Mouse (Mus musculus): ENCODE results near the gene Prkce. TPM values are rescaled to one million over a fixed set of nuclear protein-coding genes. Genes with fewer than 3 reads are reported as not detected.

Prkce gene
- total and polyA plus RNA-seq, 3 experiments, result 6.1 to 27.3 (median 26.0) TPM

- TF ChIP-seq EP300 (IDR thresholded peaks at IDR 0.05; ENCODE audit: insufficient read depth, low read depth, low read length) (no peak), CTCF (IDR thresholded peaks at IDR 0.05) (peak; percentile 21; the same call in 1 of the 2 replicates), POLR2A (IDR thresholded peaks at IDR 0.05; ENCODE audit: insufficient read depth, low read depth, low read length) (no peak)
- 69% methylated on average over 17 of the region's 17 CpGs for WGBS
Measured at GRCm38 (mm10) chr17:86460645-86461430, 293.3 kb downstream of the Prkce start.

GRCm38 (mm10) chr17:86463369-86463768, 295.8 kb downstream of the Prkce start:
- H3K79me2 ChIP-seq (replicated peaks; ENCODE audit: control insufficient read depth, insufficient read depth, low read length), result no peaks in the 10 kb centered on the region; the same call in 1 of the 2 replicates
- H3K27me3 ChIP-seq (ENCODE audit: control insufficient read depth, insufficient read depth, low read length), result no peaks in the 10 kb centered on the region
- no peak overlapping the region for H3K27ac ChIP-seq
- TF ChIP-seq CTCF (IDR thresholded peaks at IDR 0.05) (no peak), POLR2A (IDR thresholded peaks at IDR 0.05; ENCODE audit: insufficient read depth, low read depth, low read length) (no peak), EP300 (IDR thresholded peaks at IDR 0.05; ENCODE audit: insufficient read depth, low read depth, low read length) (no peak)
- no peaks in the 10 kb centered on the region for H3K36me3 ChIP-seq (ENCODE audit: control insufficient read depth, insufficient read depth, low read length)
- no peak overlapping the region for H3K9ac ChIP-seq (ENCODE audit: low read depth, low read length)
- no peak overlapping the region for H3K4me3 ChIP-seq
- intact Hi-C loops (cut with DNase I), result loop anchor here (5.0 kb wide), 1 partner anchor 301 kb away; no protein-coding TSS in a partner anchor
- 62% methylated on average over 3 of the region's 3 CpGs for WGBS
- H3K4me1 ChIP-seq (ENCODE audit: control insufficient read depth, insufficient read depth, low read length), result peaks cover 4% of the 10 kb centered on the region
- no peak for DNase-seq

More at GRCm38 (mm10) chr17:86460645-86461430, 293.3 kb downstream of the Prkce start:
- H3K9ac ChIP-seq (ENCODE audit: low read depth, low read length), result no peak overlapping the region
- DNase-seq, result no peak
- no peaks in the 10 kb centered on the region; the same call in 1 of the 2 replicates for H3K36me3 ChIP-seq (ENCODE audit: control insufficient read depth, insufficient read depth, low read length)
- H3K79me2 ChIP-seq (replicated peaks; ENCODE audit: control insufficient read depth, insufficient read depth, low read length), result no peaks in the 10 kb centered on the region; the same call in 1 of the 2 replicates
- no peaks in the 10 kb centered on the region for H3K27me3 ChIP-seq (ENCODE audit: control insufficient read depth, insufficient read depth, low read length)
- peaks cover 6% of the 10 kb centered on the region; the same call in 1 of the 2 replicates for H3K4me1 ChIP-seq (ENCODE audit: control insufficient read depth, insufficient read depth, low read length)
- intact Hi-C loops (cut with DNase I), result loop anchor here (5.0 kb wide), 1 partner anchor 299 kb away; no protein-coding TSS in a partner anchor
- no peak overlapping the region for H3K27ac ChIP-seq
- no peak overlapping the region for H3K4me3 ChIP-seq

GRCm38 (mm10) chr17:86464197-86464596, 296.6 kb downstream of the Prkce start:
- no peaks in the 10 kb centered on the region for H3K27me3 ChIP-seq (ENCODE audit: control insufficient read depth, insufficient read depth, low read length)
- intact Hi-C loops (cut with DNase I), result loop anchor here (5.0 kb wide), 1 partner anchor 302 kb away; no protein-coding TSS in a partner anchor

GRCm38 (mm10) chr17:86464689-86465363, 297.2 kb downstream of the Prkce start:
- WGBS, result 87% methylated on average over 16 of the region's 16 CpGs

More at GRCm38 (mm10) chr17:86464197-86464596, 296.6 kb downstream of the Prkce start:
- Histone ChIP-seq H3K27ac (no peak overlapping the region), H3K36me3 (ENCODE audit: control insufficient read depth, insufficient read depth, low read length) (no peaks in the 10 kb centered on the region), H3K9ac (ENCODE audit: low read depth, low read length) (no peak overlapping the region), H3K4me1 (ENCODE audit: control insufficient read depth, insufficient read depth, low read length) (peaks cover 4% of the 10 kb centered on the region), H3K4me3 (no peak overlapping the region), H3K79me2 (replicated peaks; ENCODE audit: control insufficient read depth, insufficient read depth, low read length) (no peaks in the 10 kb centered on the region; the same call in 1 of the 2 replicates)
- 91% methylated on average over 8 of the region's 8 CpGs for WGBS
- no peak for DNase-seq
- no peak for TF ChIP-seq POLR2A (IDR thresholded peaks at IDR 0.05; ENCODE audit: insufficient read depth, low read depth, low read length)
- TF ChIP-seq CTCF (IDR thresholded peaks at IDR 0.05), result no peak
- no peak for TF ChIP-seq EP300 (IDR thresholded peaks at IDR 0.05; ENCODE audit: insufficient read depth, low read depth, low read length)

GRCm38 (mm10) chr17:86465865-86466264, 298.3 kb downstream of the Prkce start:
- H3K4me1 ChIP-seq (ENCODE audit: control insufficient read depth, insufficient read depth, low read length), result peaks cover 4% of the 10 kb centered on the region
- no peaks in the 10 kb centered on the region; the same call in 1 of the 2 replicates for H3K79me2 ChIP-seq (replicated peaks; ENCODE audit: control insufficient read depth, insufficient read depth, low read length)
- DNase-seq, result no peak
- TF ChIP-seq CTCF (IDR thresholded peaks at IDR 0.05) (no peak), POLR2A (IDR thresholded peaks at IDR 0.05; ENCODE audit: insufficient read depth, low read depth, low read length) (no peak), EP300 (IDR thresholded peaks at IDR 0.05; ENCODE audit: insufficient read depth, low read depth, low read length) (no peak)
- WGBS, result 93% methylated on average over 13 of the region's 13 CpGs
- intact Hi-C loops (cut with DNase I), result no loop called here
- no peak overlapping the region for H3K9ac ChIP-seq (ENCODE audit: low read depth, low read length)
- H3K36me3 ChIP-seq (ENCODE audit: control insufficient read depth, insufficient read depth, low read length), result no peaks in the 10 kb centered on the region
- no peaks in the 10 kb centered on the region for H3K27me3 ChIP-seq (ENCODE audit: control insufficient read depth, insufficient read depth, low read length)
- no peak overlapping the region for H3K27ac ChIP-seq
- no peak overlapping the region for H3K4me3 ChIP-seq

More at GRCm38 (mm10) chr17:86464689-86465363, 297.2 kb downstream of the Prkce start:
- Histone ChIP-seq H3K9ac (ENCODE audit: low read depth, low read length) (no peak overlapping the region), H3K4me1 (ENCODE audit: control insufficient read depth, insufficient read depth, low read length) (peaks cover 4% of the 10 kb centered on the region), H3K27ac (no peak overlapping the region), H3K79me2 (replicated peaks; ENCODE audit: control insufficient read depth, insufficient read depth, low read length) (no peaks in the 10 kb centered on the region; the same call in 1 of the 2 replicates), H3K4me3 (no peak overlapping the region), H3K36me3 (ENCODE audit: control insufficient read depth, insufficient read depth, low read length) (no peaks in the 10 kb centered on the region), H3K27me3 (ENCODE audit: control insufficient read depth, insufficient read depth, low read length) (no peaks in the 10 kb centered on the region)
- DNase-seq, result no peak
- TF ChIP-seq CTCF (IDR thresholded peaks at IDR 0.05) (no peak), POLR2A (IDR thresholded peaks at IDR 0.05; ENCODE audit: insufficient read depth, low read depth, low read length) (no peak), EP300 (IDR thresholded peaks at IDR 0.05; ENCODE audit: insufficient read depth, low read depth, low read length) (no peak)
- intact Hi-C loops (cut with DNase I), result loop anchor here (5.0 kb wide), 1 partner anchor 303 kb away; no protein-coding TSS in a partner anchor
